Mouse (Mus musculus): ENCODE measurements at regions not wholly inside any gene's neighbourhood (a gene's known extent, or its start where the extent isn't known, plus 50 kb on each side); places are given as distances from the start of the nearest gene placed in this dataset.

- no peak overlapping the region for H3K4me2 ChIP-seq (replicated peaks; ENCODE audit: low read depth)
- no peaks in the 10 kb centered on the region for H3K9me3 ChIP-seq (ENCODE audit: control insufficient read depth, low read length)
- no peaks in the 10 kb centered on the region for H3K36me3 ChIP-seq (ENCODE audit: control insufficient read depth, insufficient read depth, low read length)
- no peak overlapping the region for H3K27ac ChIP-seq (replicated peaks)
- no peak overlapping the region for H3K4me3 ChIP-seq (ENCODE audit: low read depth, low read length)
- ATAC-seq (ENCODE audit: low FRiP score, low TSS enrichment), result no peak
- H3K27me3 ChIP-seq (ENCODE audit: control insufficient read depth, insufficient read depth, low read length), result no peaks in the 10 kb centered on the region; the same call in 1 of the 2 replicates
- no peaks in the 10 kb centered on the region for H3K4me1 ChIP-seq (replicated peaks; ENCODE audit: control insufficient read depth, insufficient read depth)
- no peak for TF ChIP-seq EP300 (optimal IDR thresholded peaks at IDR 0.05)
- no peak for TF ChIP-seq CTCF (IDR thresholded peaks at IDR 0.05; ENCODE audit: low read depth)
- no peak overlapping the region for H3K9ac ChIP-seq (ENCODE audit: low read length)
- 65% methylated on average over 10 of the region's 10 CpGs for WGBS
- no peak for DNase-seq (ENCODE audit: low spot score)
Observed at GRCm38 (mm10) chr8:25348003-25348683, 524.0 kb upstream of the Adam5 start.

- Histone ChIP-seq H3K27ac (replicated peaks) (peak overlapping the region; percentile 58; the same call in 1 of the 2 replicates), H3K4me3 (ENCODE audit: low read depth, low read length) (no peak overlapping the region), H3K4me1 (replicated peaks; ENCODE audit: control insufficient read depth, insufficient read depth) (no peaks in the 10 kb centered on the region), H3K36me3 (ENCODE audit: control insufficient read depth, insufficient read depth, low read length) (no peaks in the 10 kb centered on the region), H3K9ac (ENCODE audit: low read length) (no peak overlapping the region), H3K27me3 (ENCODE audit: control insufficient read depth, insufficient read depth, low read length) (no peaks in the 10 kb centered on the region), H3K9me3 (ENCODE audit: control insufficient read depth, low read length) (no peaks in the 10 kb centered on the region), H3K4me2 (replicated peaks; ENCODE audit: low read depth) (peak overlapping the region; percentile 26)
- peak; percentile 28 for DNase-seq (ENCODE audit: low spot score)
- TF ChIP-seq CTCF (IDR thresholded peaks at IDR 0.05; ENCODE audit: low read depth) (peak; percentile 51), EP300 (optimal IDR thresholded peaks at IDR 0.05) (no peak)
- peak; percentile 68; the same call in 1 of the 2 replicates for ATAC-seq (ENCODE audit: low FRiP score, low TSS enrichment)
- 46% methylated on average over 10 of the region's 10 CpGs for WGBS
Observed at GRCm38 (mm10) chr8:25343160-25343602, 519.0 kb upstream of the Adam5 start.

- 0 out of 2 replicates have a peak, but pooled peaks have one; percentile 34 for ATAC-seq (ENCODE audit: low FRiP score, low TSS enrichment)
- TF ChIP-seq EP300 (optimal IDR thresholded peaks at IDR 0.05) (no peak), CTCF (IDR thresholded peaks at IDR 0.05; ENCODE audit: low read depth) (no peak)
- no peak overlapping the region for H3K9ac ChIP-seq (ENCODE audit: low read length)
- no peak overlapping the region for H3K27ac ChIP-seq (replicated peaks)
- H3K9me3 ChIP-seq (ENCODE audit: control insufficient read depth, low read length), result no peaks in the 10 kb centered on the region
- WGBS, result 67% methylated on average over 5 of the region's 5 CpGs
- DNase-seq (ENCODE audit: low spot score), result no peak
- H3K27me3 ChIP-seq (ENCODE audit: control insufficient read depth, insufficient read depth, low read length), result no peaks in the 10 kb centered on the region
- no peak overlapping the region for H3K4me2 ChIP-seq (replicated peaks; ENCODE audit: low read depth)
- H3K4me1 ChIP-seq (replicated peaks; ENCODE audit: control insufficient read depth, insufficient read depth), result no peaks in the 10 kb centered on the region
- no peaks in the 10 kb centered on the region for H3K36me3 ChIP-seq (ENCODE audit: control insufficient read depth, insufficient read depth, low read length)
- H3K4me3 ChIP-seq (ENCODE audit: low read depth, low read length), result no peak overlapping the region
Observed at GRCm38 (mm10) chr8:25342501-25342900, 518.3 kb upstream of the Adam5 start.

GRCm38 (mm10) chr8:25341225-25341624 is 517.1 kb upstream of the Adam5 start:
- no peaks in the 10 kb centered on the region for H3K4me1 ChIP-seq (replicated peaks; ENCODE audit: control insufficient read depth, insufficient read depth)
- no peak overlapping the region for H3K4me2 ChIP-seq (replicated peaks; ENCODE audit: low read depth)
- ATAC-seq (ENCODE audit: low FRiP score, low TSS enrichment) (no peak), DNase-seq (ENCODE audit: low spot score) (no peak)
- WGBS, result 66% methylated on average over 5 of the region's 5 CpGs
- no peaks in the 10 kb centered on the region for H3K9me3 ChIP-seq (ENCODE audit: control insufficient read depth, low read length)
- H3K4me3 ChIP-seq (ENCODE audit: low read depth, low read length), result no peak overlapping the region
- TF ChIP-seq EP300 (optimal IDR thresholded peaks at IDR 0.05), result no peak
- TF ChIP-seq CTCF (IDR thresholded peaks at IDR 0.05; ENCODE audit: low read depth), result no peak
- H3K9ac ChIP-seq (ENCODE audit: low read length), result no peak overlapping the region
- H3K27me3 ChIP-seq (ENCODE audit: control insufficient read depth, insufficient read depth, low read length), result no peaks in the 10 kb centered on the region
- H3K27ac ChIP-seq (replicated peaks), result no peak overlapping the region
- no peaks in the 10 kb centered on the region for H3K36me3 ChIP-seq (ENCODE audit: control insufficient read depth, insufficient read depth, low read length)

GRCm38 (mm10) chr8:25340729-25341128 is 516.6 kb upstream of the Adam5 start:
- no peaks in the 10 kb centered on the region for H3K27me3 ChIP-seq (ENCODE audit: control insufficient read depth, insufficient read depth, low read length)
- TF ChIP-seq EP300 (optimal IDR thresholded peaks at IDR 0.05) (no peak), CTCF (IDR thresholded peaks at IDR 0.05; ENCODE audit: low read depth) (no peak)
- H3K4me2 ChIP-seq (replicated peaks; ENCODE audit: low read depth), result no peak overlapping the region
- H3K9ac ChIP-seq (ENCODE audit: low read length), result no peak overlapping the region
- no peak overlapping the region for H3K27ac ChIP-seq (replicated peaks)
- no peaks in the 10 kb centered on the region for H3K36me3 ChIP-seq (ENCODE audit: control insufficient read depth, insufficient read depth, low read length)
- 82% methylated on average over 2 of the region's 2 CpGs for WGBS
- H3K4me1 ChIP-seq (replicated peaks; ENCODE audit: control insufficient read depth, insufficient read depth), result no peaks in the 10 kb centered on the region
- no peaks in the 10 kb centered on the region for H3K9me3 ChIP-seq (ENCODE audit: control insufficient read depth, low read length)
- DNase-seq (ENCODE audit: low spot score), result no peak
- ATAC-seq (ENCODE audit: low FRiP score, low TSS enrichment), result no peak
- no peak overlapping the region for H3K4me3 ChIP-seq (ENCODE audit: low read depth, low read length)

- Histone ChIP-seq H3K27ac (replicated peaks) (no peak overlapping the region), H3K4me3 (ENCODE audit: low read depth, low read length) (no peak overlapping the region), H3K27me3 (ENCODE audit: control insufficient read depth, insufficient read depth, low read length) (no peaks in the 10 kb centered on the region), H3K9me3 (ENCODE audit: control insufficient read depth, low read length) (no peaks in the 10 kb centered on the region), H3K4me2 (replicated peaks; ENCODE audit: low read depth) (no peak overlapping the region), H3K9ac (ENCODE audit: low read length) (no peak overlapping the region), H3K36me3 (ENCODE audit: control insufficient read depth, insufficient read depth, low read length) (no peaks in the 10 kb centered on the region), H3K4me1 (replicated peaks; ENCODE audit: control insufficient read depth, insufficient read depth) (no peaks in the 10 kb centered on the region)
- WGBS, result 59% methylated on average over 8 of the region's 8 CpGs
- DNase-seq (ENCODE audit: low spot score) (no peak), ATAC-seq (ENCODE audit: low FRiP score, low TSS enrichment) (no peak)
- no peak for TF ChIP-seq CTCF (IDR thresholded peaks at IDR 0.05; ENCODE audit: low read depth)
- no peak for TF ChIP-seq EP300 (optimal IDR thresholded peaks at IDR 0.05)
Observed at GRCm38 (mm10) chr8:25332120-25332607, 508.0 kb upstream of the Adam5 start.

All from stomach, postnatal 0 days (tissue).